Mouse (Mus musculus): ENCODE data around the gene Huwe1.
A peak's percentile ranks its signal among the peaks of the same experiment; 100 is the strongest.

Huwe1 gene

DNA sequence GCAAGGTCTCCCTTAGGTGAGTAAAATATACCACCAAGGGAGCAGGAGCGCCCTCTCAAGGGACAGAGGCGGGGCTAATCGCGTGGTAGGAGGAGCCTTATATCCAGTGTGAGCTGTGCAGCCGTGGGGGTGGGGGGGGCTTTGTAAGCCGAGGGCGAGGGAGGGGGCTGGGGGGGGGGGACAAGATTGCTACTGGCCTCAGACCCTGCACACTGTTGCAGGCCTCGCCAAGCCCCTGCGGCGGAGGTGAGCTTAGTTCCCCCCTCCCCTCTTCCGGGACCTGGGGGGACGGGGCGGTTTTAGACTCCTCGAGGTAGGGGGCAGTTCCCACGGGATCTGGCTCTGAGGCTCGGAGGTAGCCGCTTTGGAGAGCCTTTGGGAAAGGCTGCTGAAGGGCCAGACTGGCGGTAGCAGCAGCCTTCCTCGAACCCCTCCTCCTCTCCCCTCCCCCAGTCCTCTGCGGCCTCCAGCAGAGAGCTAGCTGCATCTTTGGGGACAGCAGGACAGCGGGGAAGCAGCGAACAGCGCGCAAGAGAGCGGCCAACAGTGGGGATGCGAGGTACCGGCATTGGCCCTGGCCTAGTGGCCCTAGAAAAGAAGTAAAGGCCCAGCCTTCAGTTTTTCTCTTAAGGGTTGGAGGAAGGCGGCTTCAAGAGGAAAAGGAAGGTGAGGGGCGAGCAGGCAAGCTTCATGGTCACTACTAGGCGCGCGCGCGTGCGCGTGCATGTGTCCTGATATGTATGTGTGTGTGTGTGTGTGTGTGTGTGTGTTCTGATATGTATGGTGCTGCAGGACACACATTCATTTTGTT is at the start of gene Huwe1:
TSS of gene Huwe1 (plus strand) at position 107 of the 811 bp plus-strand sequence.
- peak; percentile 79 to 82 for DNase-seq

DNA sequence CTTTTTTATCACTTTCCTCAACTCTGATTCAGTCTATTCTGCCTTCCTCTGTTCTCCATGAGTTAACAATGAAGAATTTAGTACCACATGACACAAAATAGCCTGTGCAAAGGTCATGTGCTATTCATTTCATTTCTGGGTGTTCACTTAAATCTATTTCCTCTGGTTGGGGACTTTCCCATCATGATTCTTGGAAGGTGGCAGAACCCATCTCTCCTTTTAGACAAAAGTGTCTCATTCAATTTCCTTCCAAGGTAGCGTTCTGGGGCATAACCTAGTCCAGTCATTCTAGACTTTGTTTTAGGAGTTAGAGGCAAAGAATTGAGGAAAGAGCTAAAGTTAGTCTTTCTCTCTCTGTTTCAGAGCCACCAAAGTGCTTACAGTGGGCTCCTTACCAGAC is 20.3 kb upstream of the Huwe1 start:
- DNase-seq: no peak

DNA sequence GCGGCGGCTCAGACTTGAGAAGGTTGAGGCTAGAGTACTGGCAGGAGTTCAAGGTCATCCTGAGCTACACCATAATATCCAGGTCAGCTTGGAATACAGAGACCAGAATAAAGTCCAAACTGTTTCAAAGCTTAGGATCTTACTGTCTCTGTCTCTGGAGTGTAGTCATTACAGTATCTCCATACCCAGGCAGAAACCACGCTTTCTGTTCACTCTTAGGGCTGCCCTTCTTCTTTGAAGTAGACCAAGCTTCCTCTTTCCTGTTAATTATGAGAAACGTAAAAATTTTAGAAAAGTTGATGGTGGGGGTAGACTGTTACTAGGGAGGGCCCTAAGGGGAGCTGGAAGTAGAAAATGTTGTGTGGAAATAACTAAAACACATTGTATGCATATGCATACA is 17.7 kb upstream of the Huwe1 start:
- no peak for DNase-seq

DNA sequence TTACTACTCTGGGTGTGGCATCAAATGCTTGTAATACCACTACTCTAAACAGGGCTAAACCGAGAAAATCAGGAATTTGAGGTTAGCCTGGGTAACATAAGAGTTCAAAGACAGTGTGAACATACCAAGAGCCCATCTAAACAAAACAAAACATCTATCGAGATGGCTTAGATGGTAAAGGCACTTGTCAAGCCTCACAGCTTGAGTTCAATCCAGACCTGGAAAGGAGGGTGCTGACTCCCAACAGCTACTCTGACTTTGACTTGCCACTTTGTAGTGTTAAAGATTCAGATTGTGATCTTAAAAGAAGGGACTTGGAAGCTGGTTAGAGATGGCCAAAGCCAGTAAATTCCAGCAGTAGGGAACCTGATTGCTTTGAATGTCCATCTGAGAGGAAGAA is 7.8 kb upstream of the Huwe1 start:
- DNase-seq: no peak

DNA sequence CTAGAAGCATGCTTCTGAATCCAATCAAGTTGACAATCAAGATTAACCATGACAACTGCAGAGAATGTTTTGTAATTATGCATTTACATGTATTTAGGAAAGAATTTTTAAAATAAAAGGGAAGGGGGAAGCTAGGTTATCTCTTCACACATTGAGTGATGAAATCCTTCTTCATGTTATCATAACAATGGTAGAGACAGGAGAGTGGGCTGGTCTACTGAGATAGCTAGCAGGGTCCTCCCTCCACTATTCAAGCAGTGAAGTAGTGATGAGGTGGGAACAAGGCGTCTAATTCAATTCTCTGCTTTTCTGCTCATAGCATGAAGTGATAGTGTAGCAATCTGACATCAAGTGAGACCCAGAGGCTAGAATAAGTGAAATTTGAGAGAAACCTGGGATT is 2.6 kb upstream of the Huwe1 start:
- no peak for DNase-seq

DNA sequence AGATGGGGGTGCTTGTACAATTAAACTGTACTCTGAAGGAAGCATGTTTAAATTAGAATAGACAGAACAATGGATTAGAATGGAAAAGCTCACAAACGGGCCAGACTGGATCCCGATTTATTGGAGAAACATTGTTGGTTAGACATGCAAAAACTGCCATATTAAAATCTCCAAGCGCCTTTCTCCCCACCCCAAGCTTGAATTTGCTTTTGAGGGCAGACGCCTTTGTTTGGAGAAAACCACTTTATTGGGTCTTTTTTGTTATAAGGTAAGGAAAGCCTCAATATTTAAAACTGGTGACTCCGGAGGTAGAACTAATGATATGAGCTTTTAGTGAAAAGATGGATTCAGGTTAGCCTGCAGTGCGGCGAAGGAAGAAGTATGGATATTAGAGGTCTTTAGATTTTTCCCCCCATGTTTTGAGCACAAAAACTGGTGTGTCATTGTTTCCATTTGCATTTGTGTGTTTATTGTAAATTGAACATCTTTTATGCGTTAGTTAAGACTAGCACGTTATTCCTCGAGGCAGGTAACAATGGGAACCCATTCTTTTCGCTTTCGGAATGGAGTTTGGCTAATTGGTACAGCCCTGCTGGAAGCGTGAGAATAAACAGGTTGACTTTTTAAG is 1.8 kb downstream of the Huwe1 start:
- no peak for DNase-seq

DNA sequence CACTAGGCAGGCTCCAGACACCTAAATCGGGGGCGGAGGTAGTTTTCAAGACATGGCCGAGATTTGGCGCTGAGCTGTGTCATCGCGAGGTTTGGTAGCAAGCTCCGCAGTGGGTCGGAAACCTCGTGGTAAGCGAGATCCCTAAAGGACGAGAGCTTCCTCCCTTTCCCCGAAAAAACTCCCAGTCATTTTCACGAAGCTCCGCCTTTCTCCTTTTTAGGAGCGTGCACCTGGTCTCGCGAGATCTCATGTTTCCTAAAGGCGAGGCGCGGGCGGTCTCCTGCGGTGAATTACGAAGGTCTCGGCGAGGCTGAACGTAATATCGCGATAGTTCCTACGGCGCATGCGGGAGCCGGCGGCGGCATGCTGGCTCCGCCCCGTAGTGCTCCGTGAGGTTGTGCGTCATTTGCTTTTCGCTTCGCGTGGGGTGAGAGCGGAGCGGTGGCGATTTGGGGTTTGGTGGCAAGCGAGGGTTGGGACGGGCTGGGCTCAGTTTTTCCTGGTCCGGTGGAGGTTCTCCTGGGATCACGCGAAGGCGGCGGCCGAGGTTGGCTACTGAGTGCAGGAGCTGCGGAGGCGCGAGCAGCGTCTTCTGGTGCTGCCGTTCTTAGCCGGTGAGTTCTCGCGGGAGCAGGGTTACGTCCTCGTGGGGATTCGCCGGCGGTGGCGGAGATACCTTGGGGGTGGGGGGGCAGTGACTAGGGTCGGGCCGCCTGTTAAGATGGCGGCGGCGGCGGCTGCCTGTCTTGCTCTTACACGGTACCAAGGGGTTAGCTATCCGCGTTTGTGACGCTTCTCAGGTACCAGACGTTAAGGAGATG is 2.6 kb downstream of the Huwe1 start:
- peak; percentile 95 to 96 for DNase-seq

DNA sequence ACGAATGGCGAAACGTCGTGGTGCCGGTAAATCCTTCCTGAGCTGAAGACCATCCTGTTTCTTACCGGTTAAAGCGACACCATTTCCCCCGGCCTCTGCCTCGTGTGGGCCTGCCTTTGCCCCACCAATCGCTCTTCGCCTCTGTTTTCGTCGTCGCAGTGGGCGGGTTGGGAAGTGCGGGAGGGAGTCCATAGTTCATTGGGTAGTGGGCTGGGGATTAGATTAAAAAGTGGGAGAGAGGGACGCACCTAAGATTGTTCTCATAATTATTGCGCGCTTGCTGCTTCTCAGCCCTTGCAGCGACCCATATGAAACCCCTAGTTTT is 3.1 kb downstream of the Huwe1 start:
- DNase-seq: peak; percentile 51 to 75

DNA sequence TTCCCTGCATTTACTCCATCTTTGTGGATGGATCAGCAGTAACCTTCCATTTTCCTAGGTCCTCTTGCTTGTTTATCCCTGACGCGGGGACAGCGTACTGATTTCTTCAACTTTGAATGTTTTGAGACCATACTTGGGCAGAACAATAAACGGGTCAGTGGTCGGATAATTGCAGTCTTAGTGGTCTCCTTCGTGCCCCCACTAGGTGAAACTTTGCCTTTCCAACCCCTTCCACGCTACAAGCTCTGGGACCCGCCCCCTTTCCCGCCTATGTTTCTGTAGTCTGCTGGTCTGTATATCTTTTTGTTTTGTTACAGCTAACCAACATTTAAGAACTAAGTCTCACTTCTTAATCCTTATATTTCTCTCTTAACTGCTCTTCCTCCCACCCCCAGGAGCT is 3.8 kb downstream of the Huwe1 start:
- DNase-seq: peak in 1 of 2 experiments; percentile 28

DNA sequence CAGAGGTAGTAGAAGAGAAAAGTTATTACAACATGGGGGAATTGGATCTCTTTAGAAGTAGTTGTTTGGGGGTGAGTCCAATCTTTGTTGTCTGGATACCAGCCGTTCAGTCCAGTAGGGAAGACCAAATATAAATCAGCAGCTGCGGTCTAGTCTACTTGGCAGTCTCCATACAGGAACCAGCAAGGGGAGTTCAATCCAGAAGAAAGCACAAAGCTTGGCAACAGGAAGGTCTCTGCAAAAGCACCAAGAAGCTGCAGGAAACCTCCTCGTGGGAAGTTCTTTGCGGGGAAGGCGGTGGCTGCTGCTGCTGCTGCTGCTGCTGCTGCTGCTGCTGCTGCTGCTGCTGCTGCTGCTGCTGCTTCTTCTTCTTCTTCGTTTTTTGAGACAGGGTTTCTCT is 10.9 kb downstream of the Huwe1 start:
- DNase-seq: peak in 1 of 2 experiments; percentile 1

DNA sequence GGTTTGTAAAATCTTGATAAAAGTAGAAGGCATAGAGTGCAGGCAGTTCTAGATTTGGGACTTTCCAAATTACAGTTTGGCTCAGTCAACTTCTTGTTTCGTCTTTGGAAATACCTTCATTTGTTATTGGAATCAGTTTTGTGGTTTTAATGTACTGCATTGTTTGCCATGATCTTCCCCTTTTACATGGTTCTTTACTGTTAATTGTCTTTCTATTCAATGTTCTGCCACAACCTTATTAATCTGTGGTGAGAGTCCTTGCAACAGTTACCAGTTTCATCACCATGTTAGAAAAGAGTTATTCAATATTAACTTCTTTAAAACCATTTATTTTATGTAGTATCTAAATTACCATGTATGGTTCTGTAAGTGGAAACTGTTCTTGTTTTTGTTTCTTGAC is 13.0 kb downstream of the Huwe1 start:
- no peak for DNase-seq

DNA sequence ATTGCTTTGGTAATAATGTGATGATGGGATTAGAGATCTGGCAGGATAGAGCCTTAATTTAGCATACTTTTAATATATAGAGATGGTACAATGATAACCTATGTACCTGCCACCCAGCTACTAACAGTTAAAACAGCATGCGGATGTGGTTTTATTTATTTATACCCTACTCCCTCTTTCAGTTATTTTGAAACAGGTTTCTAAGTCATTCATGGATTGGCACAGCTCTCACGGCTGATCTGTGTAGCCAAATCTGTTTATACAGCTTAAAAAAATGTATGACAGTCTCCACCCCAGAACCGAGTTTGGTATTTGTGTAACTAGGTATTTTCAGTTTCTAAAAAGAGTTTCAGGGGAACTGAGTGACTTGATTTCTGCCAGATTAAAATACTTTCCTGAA is 17.1 kb downstream of the Huwe1 start:
- no peak for DNase-seq

DNA sequence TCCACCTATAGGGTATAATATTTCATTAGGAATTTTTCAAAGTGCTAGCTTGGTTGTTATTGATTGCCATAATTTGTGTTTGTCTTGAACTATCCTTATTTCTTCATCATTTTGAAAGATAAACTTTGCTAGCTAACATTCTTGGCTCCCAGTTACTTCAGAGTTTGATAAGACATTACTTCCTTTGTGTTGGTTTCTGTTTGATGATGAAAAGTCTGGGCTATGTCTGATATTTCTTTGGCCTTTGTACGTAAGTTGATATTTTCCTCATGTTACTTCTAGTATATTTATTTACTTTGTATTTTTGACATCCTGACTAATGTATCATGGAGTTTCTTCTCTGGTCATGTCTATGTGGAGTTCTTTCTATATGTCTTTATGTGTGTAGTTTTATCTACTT is 28.4 kb downstream of the Huwe1 start:
- no peak for DNase-seq

DNA sequence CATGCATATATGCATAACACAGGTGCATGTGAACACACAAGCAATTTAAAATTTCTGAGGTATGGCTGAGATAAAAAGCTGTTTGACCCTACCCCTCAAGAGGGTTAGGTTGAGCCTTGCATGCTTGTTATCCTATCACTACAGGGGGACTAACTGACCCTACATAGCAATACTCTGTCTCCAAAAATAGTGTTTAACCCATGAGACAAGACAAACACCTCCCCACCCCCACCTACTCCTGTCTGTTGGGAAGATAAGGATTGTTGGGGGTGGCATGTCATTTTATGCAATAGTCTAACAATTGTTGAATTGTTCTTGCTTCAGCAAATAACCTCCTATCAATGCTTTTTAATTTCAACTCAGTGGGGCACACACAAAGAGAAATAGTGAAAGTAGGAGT is 30.7 kb downstream of the Huwe1 start:
- DNase-seq: no peak

DNA sequence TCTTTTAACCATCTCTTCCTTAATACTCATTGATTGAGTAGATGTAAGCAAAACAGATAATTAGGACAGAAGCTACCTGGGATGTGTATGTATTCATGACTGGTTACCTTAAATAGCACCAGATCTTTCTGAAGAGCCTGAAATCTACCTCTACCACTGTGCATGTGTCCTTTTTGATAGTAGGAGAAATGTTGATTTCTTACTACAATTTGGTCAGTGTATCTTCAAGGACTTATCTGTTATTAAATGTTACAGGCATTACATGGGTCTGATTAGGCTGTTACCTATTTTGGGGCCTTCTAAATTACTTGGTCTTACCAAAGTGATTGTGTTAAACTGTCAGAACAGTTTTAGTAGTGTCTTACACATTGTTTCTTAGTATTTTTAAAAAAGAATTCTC is 32.4 kb downstream of the Huwe1 start:
- no peak for DNase-seq

DNA sequence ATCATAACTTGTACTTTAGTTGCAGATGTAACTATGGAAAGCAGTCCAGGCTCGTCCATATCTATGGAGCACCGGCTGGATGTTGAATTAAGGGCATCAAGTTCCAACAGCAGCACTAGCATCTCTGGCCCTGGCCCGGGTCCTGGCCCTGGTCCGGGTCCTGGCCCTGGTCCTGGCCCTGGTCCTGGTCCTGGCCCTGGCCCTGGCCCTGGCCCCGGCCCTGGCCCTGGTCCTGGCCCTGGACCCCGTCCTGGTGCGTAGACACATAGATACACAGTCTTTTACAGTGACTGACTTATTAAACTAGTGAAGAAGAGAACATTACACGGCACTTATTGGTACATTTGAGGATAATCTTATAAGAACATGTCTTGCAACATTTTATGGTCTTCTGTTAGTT is 58.8 kb downstream of the Huwe1 start:
- peak in 1 of 2 experiments; percentile 28 for DNase-seq

DNA sequence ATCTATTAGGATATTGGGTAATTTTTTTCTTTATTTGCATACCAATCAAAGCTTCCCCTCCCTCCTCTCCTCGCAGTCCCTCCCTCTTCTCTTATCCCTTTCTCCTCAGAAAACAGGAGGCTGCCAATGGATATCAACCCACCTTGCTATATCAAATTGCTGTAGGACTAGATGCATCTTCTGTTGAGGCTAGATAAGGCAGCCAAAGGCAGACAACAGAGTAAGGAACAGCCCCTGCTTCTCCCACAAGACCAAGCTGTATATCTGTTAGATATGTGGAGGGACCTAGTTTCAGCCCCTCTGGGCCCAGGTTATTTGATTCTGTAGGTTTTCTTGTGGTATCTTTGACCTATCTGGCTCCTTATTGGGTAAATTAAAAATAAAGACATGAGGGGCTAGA is 110.1 kb downstream of the Huwe1 start:
- DNase-seq: no peak

DNA sequence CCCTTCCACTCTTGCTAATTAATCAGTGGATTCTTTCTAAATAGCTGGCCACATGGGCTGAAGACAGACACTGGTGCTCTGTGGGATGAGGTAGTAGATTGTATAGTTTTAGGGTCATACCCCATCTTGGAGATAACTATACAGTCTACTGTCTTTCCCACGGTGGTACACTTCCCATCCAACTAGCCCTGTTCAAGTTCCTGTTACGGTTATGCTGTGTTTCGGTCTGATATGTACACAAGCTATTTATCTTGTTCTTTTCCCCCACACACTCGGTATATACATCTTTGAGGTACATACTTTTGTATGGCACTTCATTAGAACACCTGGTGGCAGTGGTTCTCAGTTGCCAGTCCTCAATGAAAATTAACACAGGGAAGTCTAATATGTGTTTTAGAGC is 111.7 kb downstream of the Huwe1 start:
- no peak for DNase-seq

DNA sequence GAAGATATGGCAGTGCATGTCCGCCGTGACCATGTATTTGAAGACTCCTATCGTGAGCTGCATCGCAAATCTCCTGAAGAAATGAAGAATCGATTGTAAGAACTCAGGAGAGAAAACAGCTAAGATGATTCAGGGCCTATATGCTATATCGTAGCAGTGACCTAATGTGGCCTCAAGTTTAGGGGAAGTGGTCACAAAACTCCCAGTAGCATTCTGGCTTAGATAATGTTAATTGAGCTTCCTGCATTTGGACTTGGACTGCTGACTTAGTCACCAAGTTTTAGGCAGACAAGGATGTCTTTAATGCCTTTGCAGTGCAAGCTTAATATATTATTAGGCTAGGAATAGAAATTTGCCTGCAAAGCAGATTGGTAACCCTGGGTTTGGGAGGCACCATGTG is 128.8 kb downstream of the Huwe1 start:
- no peak for DNase-seq

DNA sequence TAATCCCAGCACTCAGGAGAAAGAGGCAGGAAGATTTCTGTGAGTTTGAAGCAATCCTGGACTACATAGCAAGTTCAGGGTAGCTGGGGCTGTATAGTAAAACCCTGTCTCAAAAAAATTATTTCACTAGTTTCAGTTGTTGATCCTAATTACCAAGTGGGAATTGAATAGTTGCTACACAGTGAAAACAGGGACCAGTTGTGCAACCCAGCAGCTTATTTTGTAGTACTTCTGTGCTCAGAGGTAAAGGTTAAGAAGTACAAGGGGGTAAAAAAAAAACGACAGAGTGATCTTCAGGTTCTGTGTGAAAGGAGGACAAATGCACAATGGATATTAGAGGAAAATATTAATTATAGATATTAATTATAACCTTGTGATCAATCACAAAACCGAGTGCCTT is 138.2 kb downstream of the Huwe1 start:
- DNase-seq: no peak

DNA sequence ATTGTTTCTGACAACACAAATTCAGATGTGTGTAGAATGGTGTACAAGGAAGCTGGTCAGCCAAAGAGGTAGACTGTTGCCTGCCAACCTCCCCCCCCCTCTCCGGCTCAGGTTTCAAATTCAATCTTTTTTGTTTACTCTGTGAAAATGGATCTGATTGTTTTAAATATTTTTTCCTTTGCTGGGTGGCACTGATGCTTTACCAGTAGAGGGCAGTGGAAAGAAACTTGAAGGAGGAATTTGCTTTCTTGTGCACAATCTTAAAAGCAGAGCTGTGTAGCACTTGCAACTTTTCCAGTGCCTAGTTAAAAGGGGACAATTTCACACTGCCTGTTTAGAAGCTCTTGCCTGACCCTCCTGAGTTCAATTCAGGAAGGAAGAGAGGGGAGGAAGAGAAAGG is 146.4 kb downstream of the Huwe1 start:
- peak in 1 of 2 experiments; percentile 3 for DNase-seq

DNA sequence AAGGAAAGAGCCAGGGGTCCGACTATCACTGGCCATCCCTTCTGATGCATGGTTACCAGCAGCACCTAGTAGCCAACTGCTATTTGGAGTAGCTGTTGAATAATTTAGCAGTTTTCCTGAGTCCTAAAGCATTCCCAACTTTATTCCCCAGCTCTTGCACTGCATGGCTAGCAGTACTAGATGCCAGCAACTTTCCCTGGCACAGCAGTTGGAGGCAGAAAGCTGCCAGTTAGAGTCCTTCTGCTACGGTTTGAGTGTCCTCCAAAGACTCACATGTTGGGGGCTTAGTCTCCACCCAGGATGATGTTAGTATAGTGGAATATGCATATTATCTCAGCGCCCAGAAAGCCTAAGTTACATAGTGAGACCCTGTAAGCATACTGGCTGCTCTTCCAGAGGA is 147.2 kb downstream of the Huwe1 start:
- DNase-seq: no peak

DNA sequence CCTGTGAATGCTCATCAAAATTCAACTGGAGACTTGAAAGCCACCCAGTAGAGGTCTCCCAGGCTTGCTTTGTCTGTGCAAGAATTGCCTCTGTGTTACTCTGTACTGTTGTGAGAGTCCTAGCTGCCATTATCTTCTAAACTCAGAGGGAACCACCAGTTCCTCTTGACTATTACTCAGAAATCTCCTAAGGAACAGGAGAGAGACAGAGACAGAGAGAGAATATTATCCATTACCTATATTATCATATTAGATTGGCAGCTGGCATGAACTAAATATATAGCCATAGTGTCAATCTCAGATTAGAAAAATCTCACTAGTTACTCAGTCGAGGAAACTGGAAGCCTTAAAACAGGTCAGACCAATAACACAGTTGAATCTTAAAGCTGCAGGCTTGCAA is 149.6 kb downstream of the Huwe1 start:
- no peak for DNase-seq

DNA sequence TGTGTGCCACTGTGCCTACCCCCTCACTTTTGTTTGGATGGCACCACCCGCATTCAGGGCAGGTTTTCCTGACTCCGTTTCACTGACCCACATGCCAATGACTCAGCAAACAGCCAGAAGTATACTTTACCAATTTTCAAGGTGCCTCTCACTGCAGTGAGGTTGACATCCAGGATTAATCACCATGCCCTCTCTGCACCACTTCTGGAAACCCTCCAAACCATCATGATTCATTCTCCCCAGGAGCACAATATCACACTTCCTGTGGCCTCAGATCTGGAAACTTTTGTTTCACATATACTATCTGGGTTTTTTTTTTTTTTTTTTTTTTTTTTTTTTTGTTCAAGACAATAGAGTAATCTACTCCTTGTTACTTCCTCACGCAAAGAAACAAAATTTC is 150.6 kb downstream of the Huwe1 start:
- DNase-seq: no peak
